Mouse (Mus musculus) lung, embryonic 15.5 days (tissue): ENCODE data around the gene Spata16. TPM values are rescaled to one million over a fixed set of nuclear protein-coding genes. Genes with fewer than 3 reads are reported as not detected.

ENCODE experiments used
- ATAC-seq: fragments of 200-750 bp; cut with Nextera tagmentation; 2 replicates; pipeline ENCODE4 v1.8.0; 2017; ENCODE audit warnings: moderate number of reproducible peaks, borderline replicate concordance; ENCODE audit not compliant: low FRiP score, low TSS enrichment; ENCODE audit errors: extremely low read depth
- H3K27ac ChIP-seq: fragments of 300-500 bp; sonication (generic); 2 replicates; pipeline ENCODE4 v1.5.1; 2015; ENCODE audit warnings: moderate library complexity, mild to moderate bottlenecking, inconsistent platforms
- H3K27me3 ChIP-seq: fragments of 300-500 bp; sonication (generic); 2 replicates; pipeline ENCODE4 v1.6.1; 2015; ENCODE audit warnings: inconsistent platforms
- H3K36me3 ChIP-seq: fragments of 300-500 bp; sonication (generic); 2 replicates; pipeline ENCODE4 v1.6.1; 2015; ENCODE audit warnings: inconsistent platforms
- H3K4me1 ChIP-seq: fragments of 300-500 bp; sonication (generic); 2 replicates; pipeline ENCODE4 v1.6.1; 2015; ENCODE audit warnings: inconsistent platforms
- H3K4me2 ChIP-seq: fragments of 300-500 bp; sonication (generic); 2 replicates; pipeline ENCODE4 v1.6.1; 2015; ENCODE audit warnings: inconsistent platforms, mild to moderate bottlenecking, moderate library complexity
- H3K4me3 ChIP-seq: fragments of 300-500 bp; sonication (generic); 2 replicates; pipeline ENCODE4 v1.5.1; 2015; ENCODE audit warnings: mild to moderate bottlenecking, inconsistent platforms
- H3K9ac ChIP-seq: fragments of 300-500 bp; sonication (generic); 2 replicates; pipeline ENCODE4 v1.6.1; 2015; ENCODE audit warnings: inconsistent platforms
- H3K9me3 ChIP-seq: fragments of 300-500 bp; sonication (generic); 2 replicates; pipeline ENCODE4 v1.6.1; 2016; ENCODE audit warnings: inconsistent platforms
- WGBS: fragments of 180-500 bp; shearing (Covaris S2); methylation state at CpG from one replicate; pipeline ENCODE4 v1.1.7; 2015; 5-methylcytosine and 5-hydroxymethylcytosine counted together
- microRNA-seq: library from miRNA; unstranded; fragments of <30 nt; microRNA quantifications from one replicate; pipeline ENCODE4, GENCODE M21; 2016
- polyA plus RNA-seq: library from polyadenylated mRNA; unstranded; fragments of >200 nt; fragmentation: Nextera tagmentation; extraction: Ambion mirVana; gene quantifications from 2 replicates; pipeline ENCODE4 v1.2.1, GENCODE M21; 2015

Gene Spata16
- polyA plus RNA-seq, 1 experiment from 2014 or later: not detected

GRCm38 (mm10) chr3:27006844-27007243 lies 369.4 kb downstream of the Spata16 start:
- H3K27ac ChIP-seq: no peak overlapping the region
- ATAC-seq: no peak
- no peaks in the 10 kb centered on the region for H3K36me3 ChIP-seq
- no peaks in the 10 kb centered on the region for H3K27me3 ChIP-seq
- H3K4me1 ChIP-seq: no peaks in the 10 kb centered on the region
- H3K9me3 ChIP-seq: no peaks in the 10 kb centered on the region
- 58% methylated on average over 1 of the region's 1 CpGs for WGBS
- no peak overlapping the region for H3K4me2 ChIP-seq
- H3K4me3 ChIP-seq: no peak overlapping the region
- H3K9ac ChIP-seq: no peak overlapping the region

GRCm38 (mm10) chr3:27027957-27028356 lies 390.5 kb downstream of the Spata16 start:
- Histone ChIP-seq H3K9me3 (no peaks in the 10 kb centered on the region), H3K4me2 (no peak overlapping the region), H3K9ac (no peak overlapping the region), H3K4me1 (no peaks in the 10 kb centered on the region), H3K4me3 (no peak overlapping the region), H3K27ac (no peak overlapping the region), H3K27me3 (no peaks in the 10 kb centered on the region), H3K36me3 (no peaks in the 10 kb centered on the region)
- ATAC-seq: no peak
- WGBS: 80% methylated on average over 3 of the region's 3 CpGs

DNA sequence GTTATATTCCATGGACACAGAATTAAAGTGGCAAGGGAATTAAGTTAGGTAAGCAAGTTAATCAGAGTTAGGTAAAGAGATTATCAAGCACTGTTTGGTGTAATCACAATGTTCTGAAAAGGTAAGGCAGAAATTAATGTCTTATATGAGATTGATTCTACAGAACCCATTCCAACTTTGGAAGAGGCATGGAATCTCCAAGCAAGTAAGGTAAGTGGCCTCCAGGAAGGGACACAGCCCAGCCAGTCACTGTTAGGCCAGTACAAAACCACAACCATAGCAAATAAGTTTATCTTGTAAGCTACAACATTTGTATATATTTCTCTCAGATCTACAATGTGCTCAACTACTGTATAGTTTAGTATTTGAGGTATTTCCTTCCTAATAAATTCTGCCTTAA lies 391.1 kb downstream of the Spata16 start:
- no peak overlapping the region for H3K9ac ChIP-seq
- H3K4me1 ChIP-seq: no peaks in the 10 kb centered on the region
- no peaks in the 10 kb centered on the region for H3K36me3 ChIP-seq
- no peak for ATAC-seq
- no peak overlapping the region for H3K4me3 ChIP-seq
- no peaks in the 10 kb centered on the region for H3K27me3 ChIP-seq
- H3K4me2 ChIP-seq: no peak overlapping the region
- H3K27ac ChIP-seq: no peak overlapping the region
- H3K9me3 ChIP-seq: no peaks in the 10 kb centered on the region

GRCm38 (mm10) chr3:27030067-27030857 lies 392.8 kb downstream of the Spata16 start:
- ATAC-seq: no peak
- Histone ChIP-seq H3K4me1 (no peaks in the 10 kb centered on the region), H3K27ac (no peak overlapping the region), H3K4me3 (no peak overlapping the region), H3K4me2 (no peak overlapping the region), H3K27me3 (no peaks in the 10 kb centered on the region), H3K9ac (no peak overlapping the region), H3K9me3 (no peaks in the 10 kb centered on the region), H3K36me3 (no peaks in the 10 kb centered on the region)
- WGBS: 87% methylated on average over 8 of the region's 8 CpGs

Small RNA genes lying within 50 kb of the gene (microRNA-seq; reads per million reads assigned to microRNA genes)
- gene Gm25773: not detected
- gene Gm44464: not detected
